ENCODE assay signal across 25 mouse cellular contexts in the genomic region with DNA sequence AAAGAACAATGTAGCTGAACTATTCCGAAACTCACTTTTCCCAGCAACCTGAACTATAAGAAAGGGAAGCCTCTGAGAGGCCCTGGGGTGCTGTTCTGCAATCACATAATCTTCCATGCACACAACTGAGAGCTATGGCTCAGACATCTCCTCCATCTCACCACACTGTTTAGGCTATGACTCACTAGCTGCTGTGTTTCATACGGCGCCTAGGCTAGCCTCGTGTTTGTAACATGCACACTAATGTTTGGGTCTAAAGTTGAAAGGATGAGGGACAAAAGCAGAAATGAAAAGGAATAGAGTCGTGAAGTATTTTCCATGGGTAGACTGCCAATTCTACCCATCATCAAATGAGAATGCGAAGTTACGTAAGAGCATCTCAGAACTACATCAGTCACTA.
"Had no signal": no experiment of that assay in that cellular context is flagged by ENCODE, and none has a peak within 500 bp of the region (broad histone marks: within the 10 kb centered on the region; RNA-seq: fewer than 3 reads in every experiment).

No protein-coding gene starts in this region.

- H3K9ac ChIP-seq: limb, embryonic 12.5 days; limb, embryonic 15.5 days; liver, embryonic 14.5 days; liver, postnatal 0 days; lung, embryonic 15.5 days; neural tube, embryonic 12.5 days; neural tube, embryonic 15.5 days had no signal

- H3K9me3 ChIP-seq: limb, embryonic 12.5 days; limb, embryonic 15.5 days; lung, embryonic 15.5 days; neural tube, embryonic 12.5 days; neural tube, embryonic 15.5 days had no signal

- ATAC-seq: liver, postnatal 0 days had no signal

- H3K4me1 ChIP-seq: limb, embryonic 12.5 days; limb, embryonic 15.5 days; lung, embryonic 15.5 days; neural tube, embryonic 12.5 days; neural tube, embryonic 15.5 days had no signal

- H3K4me2 ChIP-seq: limb, embryonic 12.5 days; limb, embryonic 15.5 days; liver, embryonic 11.5 days; lung, embryonic 15.5 days; midbrain, embryonic 11.5 days; neural tube, embryonic 12.5 days; neural tube, embryonic 15.5 days had no signal

- DNase-seq: kidney, adult 9 months; kidney, postnatal 14 days; kidney, postnatal 4 days; layer of hippocampus, adult 9-11 months; layer of hippocampus, postnatal 36 days; left cerebral cortex, postnatal 4 days; liver, postnatal 0 days; lung, postnatal 14 days; lung, postnatal 4 days; midbrain, embryonic 14.5 days; right cerebral cortex, adult 18-20 months; right cerebral cortex, postnatal 14 days; right cerebral cortex, postnatal 4 days; thymus, adult 2 months; thymus, postnatal 25 days had no signal

- H3K27ac ChIP-seq: left cerebral cortex, adult 2 months; limb, embryonic 12.5 days; limb, embryonic 15.5 days; liver, embryonic 14.5 days; lung, embryonic 15.5 days; neural tube, embryonic 12.5 days; neural tube, embryonic 15.5 days; stomach, postnatal 0 days had no signal

- H3K27me3 ChIP-seq: limb, embryonic 12.5 days; limb, embryonic 15.5 days; lung, embryonic 15.5 days; neural tube, embryonic 12.5 days; neural tube, embryonic 15.5 days had no signal

- H3K4me3 ChIP-seq: left cerebral cortex, adult 2 months; limb, embryonic 12.5 days; limb, embryonic 15.5 days; lung, embryonic 15.5 days; neural tube, embryonic 12.5 days; neural tube, embryonic 15.5 days had no signal
